Mouse (Mus musculus) neural tube, embryonic 14.5 days (tissue): ENCODE results near the gene Ube2b. TPM values are rescaled to one million over a fixed set of nuclear protein-coding genes. Genes with fewer than 3 reads are reported as not detected.
A peak's percentile ranks its signal among the peaks of the same experiment; 100 is the strongest.

Source experiments
- ATAC-seq: fragments of 200-750 bp; cut with Nextera tagmentation; 2 replicates; pipeline ENCODE4 v1.8.0; 2017; ENCODE audit warnings: low read depth, mild to moderate bottlenecking, moderate TSS enrichment, moderate library complexity
- H3K27ac ChIP-seq: fragments of 300-500 bp; sonication (generic); 2 replicates; pipeline ENCODE4 v1.5.1; 2014; ENCODE audit warnings: low read depth, mild to moderate bottlenecking, control low read depth, low read length, moderate library complexity, mixed read lengths
- H3K27me3 ChIP-seq: fragments of 300-500 bp; sonication (generic); 2 replicates; pipeline ENCODE4 v1.6.1; 2014; ENCODE audit warnings: low read length; ENCODE audit not compliant: control insufficient read depth, insufficient read depth
- H3K36me3 ChIP-seq: fragments of 300-500 bp; sonication (generic); 2 replicates; pipeline ENCODE4 v1.6.1; 2014; ENCODE audit warnings: low read length, mixed read lengths; ENCODE audit not compliant: control insufficient read depth, insufficient read depth
- H3K4me1 ChIP-seq: fragments of 300-500 bp; sonication (generic); 2 replicates; pipeline ENCODE4 v1.6.1; 2014; ENCODE audit warnings: low read length; ENCODE audit not compliant: control insufficient read depth, insufficient read depth
- H3K4me2 ChIP-seq: fragments of 300-500 bp; sonication (generic); 2 replicates; pipeline ENCODE4 v1.6.1; 2014; ENCODE audit warnings: mild to moderate bottlenecking, low read depth, low read length, control low read depth
- H3K4me3 ChIP-seq: fragments of 300-500 bp; sonication (generic); 2 replicates; pipeline ENCODE4 v1.5.1; 2014; ENCODE audit warnings: low read depth, low read length, control low read depth, mixed read lengths
- H3K9ac ChIP-seq: fragments of 300-500 bp; sonication (generic); replicated peaks from 2 replicates; pipeline ENCODE4 v1.6.1; 2014; ENCODE audit warnings: low read depth, mild to moderate bottlenecking, control low read depth, low read length, mixed read lengths
- H3K9me3 ChIP-seq: fragments of 300-500 bp; sonication (generic); 2 replicates; pipeline ENCODE4 v1.6.1; 2016; ENCODE audit warnings: low read length; ENCODE audit not compliant: control insufficient read depth
- WGBS: fragments of 180-500 bp; shearing (Covaris S2); extraction: QIAGEN DNeasy Blood & Tissue Kit; methylation state at CpG from one replicate; pipeline ENCODE4 v1.1.7; 2014; 5-methylcytosine and 5-hydroxymethylcytosine counted together
- polyA plus RNA-seq: library from polyadenylated mRNA; unstranded; fragments of >200 nt; fragmentation: Nextera tagmentation; extraction: Ambion mirVana; gene quantifications from 2 replicates; pipeline ENCODE4 v1.2.1, GENCODE M21; 2014

Ube2b gene
- 165 and 171 TPM in 2 replicates for polyA plus RNA-seq

DNA sequence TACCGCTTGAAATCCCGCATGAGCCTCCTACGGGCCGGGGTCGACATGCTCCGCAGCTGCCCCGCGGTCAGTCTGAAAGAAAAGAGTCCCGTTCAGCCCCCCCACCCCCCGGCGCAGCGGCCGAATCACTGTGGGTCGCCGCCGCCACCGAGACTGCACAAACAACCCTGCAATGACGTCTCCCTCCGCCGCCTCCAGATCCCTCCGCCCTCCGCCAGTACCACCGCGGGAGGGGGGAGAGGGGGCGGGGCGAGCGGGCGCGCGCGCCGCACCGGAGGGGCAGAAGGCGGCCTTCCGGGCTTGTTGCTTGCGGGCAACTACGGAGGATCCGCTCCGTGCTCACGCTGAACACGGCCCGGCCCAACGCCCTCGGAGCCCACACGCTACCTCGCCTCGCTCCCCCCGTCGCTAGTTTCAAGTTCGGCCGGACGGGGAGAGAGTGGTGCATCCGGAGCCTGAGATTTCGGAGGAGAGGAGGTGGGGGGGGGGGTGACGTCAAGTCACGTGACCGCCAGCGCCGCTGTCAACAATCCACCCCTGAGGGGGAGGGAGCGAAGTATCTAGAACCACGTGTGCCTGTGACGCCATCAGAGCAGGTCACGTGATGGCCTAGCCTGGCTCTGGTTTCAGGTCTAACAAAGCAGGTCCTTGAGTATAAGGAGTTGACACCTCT, at the start of gene Ube2b:
Ube2b (minus strand) TSS at position 473 of the 673 bp plus-strand sequence.
- Histone ChIP-seq H3K9me3 (no peaks in the 10 kb centered on the region), H3K27ac (peak within 1 kb of the TSS; percentile 91), H3K9ac (peak within 1 kb of the TSS; percentile 92), H3K36me3 (peaks cover 21% of the 10 kb centered on the region), H3K4me3 (peak within 1 kb of the TSS; percentile 85), H3K4me2 (peak within 1 kb of the TSS; percentile 56), H3K4me1 (peaks cover 25% of the 10 kb centered on the region), H3K27me3 (no peaks in the 10 kb centered on the region)
- under 1% methylated on average over 51 of the region's 63 CpGs for WGBS
- peak; percentile 66 for ATAC-seq

- no peak for ATAC-seq
- Histone ChIP-seq H3K9ac (no peak overlapping the region), H3K9me3 (no peaks in the 10 kb centered on the region), H3K4me2 (no peak overlapping the region), H3K4me1 (no peaks in the 10 kb centered on the region), H3K27me3 (no peaks in the 10 kb centered on the region), H3K36me3 (no peaks in the 10 kb centered on the region), H3K27ac (no peak overlapping the region), H3K4me3 (no peak overlapping the region)
- 21% methylated on average over 4 of the region's 4 CpGs for WGBS
Measured at GRCm38 (mm10) chr11:52046446-52047165, 46.0 kb upstream of the Ube2b start.

GRCm38 (mm10) chr11:52044156-52044555, 43.6 kb upstream of the Ube2b start:
- no peaks in the 10 kb centered on the region for H3K9me3 ChIP-seq
- no peaks in the 10 kb centered on the region for H3K4me1 ChIP-seq
- no peak overlapping the region for H3K4me2 ChIP-seq
- no peak overlapping the region for H3K27ac ChIP-seq
- H3K9ac ChIP-seq: no peak overlapping the region
- no peaks in the 10 kb centered on the region for H3K36me3 ChIP-seq
- no peak for ATAC-seq
- no peaks in the 10 kb centered on the region for H3K27me3 ChIP-seq
- H3K4me3 ChIP-seq: no peak overlapping the region

DNA sequence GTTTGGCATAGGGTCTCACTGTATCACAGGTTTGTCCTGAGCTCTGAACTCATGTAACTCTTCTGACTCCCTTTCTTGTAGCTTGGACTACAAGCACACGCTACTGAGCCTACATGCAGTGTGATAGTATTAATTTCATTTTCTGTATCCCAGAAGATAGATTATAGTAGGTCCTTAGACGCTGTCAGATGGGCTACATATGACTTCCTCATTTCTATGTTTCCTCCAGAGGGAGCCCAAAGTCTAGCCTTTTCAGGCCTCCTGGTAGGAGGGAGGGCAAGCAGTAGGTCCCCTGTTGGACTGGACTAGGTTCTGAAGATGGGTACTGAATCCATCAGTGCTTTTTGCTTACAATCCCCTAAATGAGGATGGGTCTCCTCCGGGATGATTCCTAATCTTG, 42.7 kb upstream of the Ube2b start:
- no peak overlapping the region for H3K4me2 ChIP-seq
- H3K4me1 ChIP-seq: no peaks in the 10 kb centered on the region
- H3K27ac ChIP-seq: no peak overlapping the region

DNA sequence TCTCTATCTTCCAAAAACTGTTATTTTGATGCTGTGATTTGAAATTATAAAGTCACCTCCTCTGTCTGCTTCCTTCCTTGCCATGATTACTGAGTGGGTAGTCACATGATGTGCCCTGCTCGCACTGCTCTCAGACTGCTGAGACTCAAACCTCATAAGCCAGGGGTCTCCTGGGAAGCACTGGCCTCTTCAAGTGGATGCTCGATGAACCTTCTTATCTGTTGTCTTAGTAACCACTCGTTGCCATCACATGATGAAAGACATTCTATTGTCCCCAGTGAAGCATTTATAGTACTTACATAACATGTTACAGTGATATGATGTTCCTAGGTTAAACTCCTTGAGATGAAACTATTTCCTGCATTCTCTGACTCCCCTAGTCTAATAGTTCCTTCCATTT, 37.1 kb upstream of the Ube2b start:
- Histone ChIP-seq H3K9ac (no peak overlapping the region), H3K9me3 (no peaks in the 10 kb centered on the region), H3K4me1 (no peaks in the 10 kb centered on the region), H3K27me3 (no peaks in the 10 kb centered on the region), H3K4me3 (no peak overlapping the region), H3K27ac (no peak overlapping the region), H3K4me2 (no peak overlapping the region), H3K36me3 (no peaks in the 10 kb centered on the region)
- ATAC-seq: no peak
- WGBS: 29% methylated on average over 3 of the region's 3 CpGs

More for the DNA sequence above, 42.7 kb upstream of the Ube2b start:
- Histone ChIP-seq H3K9ac (no peak overlapping the region), H3K9me3 (no peaks in the 10 kb centered on the region), H3K27me3 (no peaks in the 10 kb centered on the region), H3K4me3 (no peak overlapping the region), H3K36me3 (no peaks in the 10 kb centered on the region)
- ATAC-seq: no peak
- WGBS: 88% methylated on average over 3 of the region's 3 CpGs

- H3K4me2 ChIP-seq: no peak overlapping the region
- no peak overlapping the region for H3K27ac ChIP-seq
- ATAC-seq: no peak
- no peaks in the 10 kb centered on the region for H3K27me3 ChIP-seq
- H3K4me3 ChIP-seq: no peak overlapping the region
- no peaks in the 10 kb centered on the region for H3K4me1 ChIP-seq
- H3K9ac ChIP-seq: no peak overlapping the region
- 86% methylated on average over 3 of the region's 3 CpGs for WGBS
- no peaks in the 10 kb centered on the region for H3K9me3 ChIP-seq
- no peaks in the 10 kb centered on the region for H3K36me3 ChIP-seq
Measured at GRCm38 (mm10) chr11:52035905-52036304, 35.3 kb upstream of the Ube2b start.

GRCm38 (mm10) chr11:52033953-52034352, 33.4 kb upstream of the Ube2b start:
- H3K36me3 ChIP-seq: no peaks in the 10 kb centered on the region
- H3K27ac ChIP-seq: no peak overlapping the region
- no peaks in the 10 kb centered on the region for H3K4me1 ChIP-seq
- no peak overlapping the region for H3K9ac ChIP-seq
- whole genome bisulfite sequencing: 93% methylated on average over 1 of the region's 1 CpGs
- ATAC-seq: no peak
- no peak overlapping the region for H3K4me2 ChIP-seq
- no peaks in the 10 kb centered on the region for H3K27me3 ChIP-seq
- H3K9me3 ChIP-seq: no peaks in the 10 kb centered on the region
- no peak overlapping the region for H3K4me3 ChIP-seq

- H3K9me3 ChIP-seq: no peaks in the 10 kb centered on the region
- 61% methylated on average over 8 of the region's 8 CpGs for whole genome bisulfite sequencing
- H3K36me3 ChIP-seq: no peaks in the 10 kb centered on the region
- H3K27me3 ChIP-seq: no peaks in the 10 kb centered on the region
- H3K4me1 ChIP-seq: no peaks in the 10 kb centered on the region
- ATAC-seq: no peak
- no peak overlapping the region for H3K9ac ChIP-seq
- no peak overlapping the region for H3K4me3 ChIP-seq
- no peak overlapping the region for H3K4me2 ChIP-seq
- H3K27ac ChIP-seq: no peak overlapping the region
Measured at GRCm38 (mm10) chr11:52032356-52032755, 31.8 kb upstream of the Ube2b start.

DNA sequence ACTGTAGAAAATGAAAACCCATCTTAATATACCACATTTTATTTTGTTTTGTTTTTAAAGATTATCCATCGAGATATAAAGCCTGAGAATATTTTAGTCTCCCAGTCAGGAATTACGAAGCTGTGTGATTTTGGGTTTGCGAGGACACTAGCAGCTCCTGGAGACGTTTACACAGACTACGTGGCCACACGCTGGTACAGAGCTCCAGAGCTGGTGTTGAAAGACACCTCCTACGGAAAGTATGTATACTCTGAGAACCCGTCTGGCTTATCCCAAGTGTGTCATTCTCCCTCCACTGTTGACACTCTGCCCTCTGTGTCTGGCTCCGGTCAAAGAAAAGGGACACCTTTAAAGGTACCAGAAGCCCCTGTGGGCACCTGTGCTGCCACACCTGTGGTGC, 17.7 kb upstream of the Ube2b start:
- no peak for ATAC-seq
- Histone ChIP-seq H3K27me3 (no peaks in the 10 kb centered on the region), H3K4me1 (no peaks in the 10 kb centered on the region), H3K36me3 (0 out of 2 replicates have a peak, but pooled peaks cover 4% of the 10 kb centered on the region), H3K4me3 (no peak overlapping the region), H3K4me2 (no peak overlapping the region), H3K9me3 (no peaks in the 10 kb centered on the region), H3K9ac (no peak overlapping the region), H3K27ac (no peak overlapping the region)
- 87% methylated on average over 9 of the region's 9 CpGs for WGBS
